Mouse (Mus musculus) right cerebral cortex, adult 2 months (tissue): Measurements from ENCODE around the gene Setd7.

Source experiments
- DNase-seq, 2 experiments: peaks; one replicate each; pipeline ENCODE4 v3.0.0; 2021 to 2022; ENCODE audit warnings: low spot score in 2 of 2

The Setd7 gene

GRCm38 (mm10) chr3:51475706-51476105, 85.0 kb downstream of the Setd7 start:
- DNase-seq = no peak

- DNase-seq = no peak
These were observed 92.1 kb downstream of the Setd7 start for GRCm38 (mm10) chr3:51468530-51468929.
